In the genomic region with DNA sequence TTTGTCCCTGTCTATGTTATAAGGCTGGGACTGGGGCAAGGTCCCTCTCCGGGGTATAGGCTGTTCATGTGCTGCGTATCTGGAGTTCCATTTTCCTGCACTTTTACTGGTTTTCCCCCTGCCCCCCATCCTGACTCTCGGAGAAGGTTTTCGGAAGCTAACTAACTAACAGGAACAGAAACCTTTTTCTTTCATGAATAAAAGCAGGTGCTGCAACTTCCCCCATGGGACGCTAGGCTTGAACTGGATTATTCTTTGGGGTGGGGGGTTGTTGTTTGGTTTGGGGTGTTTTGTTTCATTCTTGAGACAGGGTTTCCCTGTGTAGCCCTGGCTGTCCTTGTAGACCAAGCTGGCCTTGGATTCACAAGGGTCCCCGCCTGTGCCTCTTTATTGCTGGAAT, we compare ENCODE assay signal across 17 mouse cellular contexts. TPM values are rescaled to one million over a fixed set of nuclear protein-coding genes. Genes with fewer than 3 reads are reported as not detected.
DNase-seq lines count a peak whose midpoint lies in the region; ATAC-seq lines count a peak whose summit lies in the region.
"Had no signal": no experiment of that assay in that cellular context is flagged by ENCODE, and none has a peak within 500 bp of the region (broad histone marks: within the 10 kb centered on the region; RNA-seq: fewer than 3 reads in every experiment).

No protein-coding gene starts in this region.

- H3K4me1 ChIP-seq in heart, embryonic 10.5 days, result peaks cover 50% of the 10 kb centered on the region
- peaks cover 34% of the 10 kb centered on the region for H3K4me1 ChIP-seq in midbrain, embryonic 10.5 days
- H3K4me1 ChIP-seq in midbrain, embryonic 11.5 days (ENCODE audit: control insufficient read depth, insufficient read depth, low read length), result peaks cover 11% of the 10 kb centered on the region
- H3K4me1 ChIP-seq in liver, embryonic 15.5 days (replicated peaks), result peaks cover 57% of the 10 kb centered on the region

- H3K27ac ChIP-seq in heart, embryonic 10.5 days, result peak overlapping the region; percentile 95
- peak overlapping the region; percentile 52; the same call in 1 of the 2 replicates for H3K27ac ChIP-seq in midbrain, embryonic 10.5 days (replicated peaks)
- H3K27ac ChIP-seq in midbrain, embryonic 11.5 days (ENCODE audit: low read depth, low read length), result no peak overlapping the region
- peak overlapping the region; percentile 89 for H3K27ac ChIP-seq in liver, embryonic 15.5 days (replicated peaks)
- H3K27ac ChIP-seq: left cerebral cortex, adult 2 months; midbrain, embryonic 15.5 days; neural tube, embryonic 12.5 days had no signal

- no peak for DNase-seq in heart, embryonic 10.5 days (ENCODE audit: low spot score)
- no peak for DNase-seq in heart, postnatal 36 days
- DNase-seq in midbrain, embryonic 10.5 days (ENCODE audit: low spot score), result no peak
- DNase-seq in midbrain, embryonic 11.5 days (ENCODE audit: low spot score, missing footprints), result no peak
- no peak for DNase-seq in urinary bladder, postnatal 25 days (ENCODE audit: low spot score)
- no peak for DNase-seq in cerebellum, postnatal 25 days
- no peak for DNase-seq in embryo, embryonic 11 days
- DNase-seq: cerebellum, adult 11 months; kidney, postnatal 4 days; retina, postnatal 1 day; spleen, adult 18-20 months had no signal

- intact Hi-C loops in heart, postnatal 36 days (cut with DNase I), result no loop called here

- H3K4me3 ChIP-seq in heart, embryonic 10.5 days, result no peak overlapping the region
- H3K4me3 ChIP-seq in midbrain, embryonic 10.5 days, result no peak overlapping the region
- H3K4me3 ChIP-seq in midbrain, embryonic 11.5 days (ENCODE audit: low read depth, low read length), result no peak overlapping the region
- H3K4me3 ChIP-seq in liver, embryonic 15.5 days (replicated peaks), result peak overlapping the region; percentile 65
- H3K4me3 ChIP-seq: left cerebral cortex, adult 2 months; midbrain, embryonic 15.5 days; neural tube, embryonic 12.5 days had no signal

- 77% methylated on average over 6 of the region's 6 CpGs for WGBS in heart, embryonic 10.5 days
- 81% methylated on average over 6 of the region's 6 CpGs for WGBS in midbrain, embryonic 10.5 days
- WGBS in midbrain, embryonic 11.5 days, result 82% methylated on average over 6 of the region's 6 CpGs
- WGBS in liver, embryonic 15.5 days (ENCODE audit: insufficient replicate concordance), result 77% methylated on average over 6 of the region's 6 CpGs

- no peaks in the 10 kb centered on the region for H3K36me3 ChIP-seq in heart, embryonic 10.5 days
- no peaks in the 10 kb centered on the region for H3K36me3 ChIP-seq in midbrain, embryonic 10.5 days
- H3K36me3 ChIP-seq in midbrain, embryonic 11.5 days (ENCODE audit: control insufficient read depth, insufficient read depth, low read length), result no peaks in the 10 kb centered on the region
- H3K36me3 ChIP-seq in liver, embryonic 15.5 days (replicated peaks), result peaks cover 3% of the 10 kb centered on the region; the same call in 1 of the 2 replicates
- H3K36me3 ChIP-seq: midbrain, embryonic 15.5 days; neural tube, embryonic 12.5 days had no signal

- no peak overlapping the region for H3K9ac ChIP-seq in midbrain, embryonic 11.5 days (ENCODE audit: low read length)
- H3K9ac ChIP-seq in liver, embryonic 15.5 days, result peak overlapping the region; percentile 47; the same call in 1 of the 2 replicates
- H3K9ac ChIP-seq: midbrain, embryonic 15.5 days; neural tube, embryonic 12.5 days had no signal

- ATAC-seq in midbrain, embryonic 11.5 days (ENCODE audit: low FRiP score), result no peak
- ATAC-seq in liver, embryonic 15.5 days (ENCODE audit: insufficient read depth), result no peak
- ATAC-seq: lung, postnatal 0 days; midbrain, embryonic 15.5 days had no signal

- no peaks in the 10 kb centered on the region for H3K27me3 ChIP-seq in heart, embryonic 10.5 days (ENCODE audit: insufficient read depth, poor library complexity, severe bottlenecking)
- H3K27me3 ChIP-seq in midbrain, embryonic 10.5 days (ENCODE audit: low read depth, poor library complexity, severe bottlenecking), result peaks cover 51% of the 10 kb centered on the region
- peaks cover 8% of the 10 kb centered on the region; the same call in 1 of the 2 replicates for H3K27me3 ChIP-seq in midbrain, embryonic 11.5 days (ENCODE audit: control insufficient read depth, insufficient read depth, low read length)
- peaks cover 4% of the 10 kb centered on the region; the same call in 1 of the 2 replicates for H3K27me3 ChIP-seq in liver, embryonic 15.5 days

- no peak overlapping the region for H3K4me2 ChIP-seq in midbrain, embryonic 11.5 days
- H3K4me2 ChIP-seq in liver, embryonic 15.5 days, result peak overlapping the region; percentile 78
- H3K4me2 ChIP-seq: midbrain, embryonic 15.5 days; neural tube, embryonic 12.5 days had no signal

- no peaks in the 10 kb centered on the region for H3K9me3 ChIP-seq in heart, embryonic 10.5 days
- H3K9me3 ChIP-seq in midbrain, embryonic 10.5 days (replicated peaks), result no peaks in the 10 kb centered on the region
- no peaks in the 10 kb centered on the region for H3K9me3 ChIP-seq in midbrain, embryonic 11.5 days (ENCODE audit: control insufficient read depth, low read length)
- no peaks in the 10 kb centered on the region for H3K9me3 ChIP-seq in liver, embryonic 15.5 days (replicated peaks)
- H3K9me3 ChIP-seq: midbrain, embryonic 15.5 days; neural tube, embryonic 12.5 days had no signal

RNA-seq across cellular contexts. Expression of a gene that starts 30.4 kb away (rescaled TPM):
- polyA plus RNA-seq in heart, embryonic 10.5 days (2016; fragmentation: Nextera tagmentation; extraction: Ambion mirVana), result not detected in 2 replicates
- not detected for total RNA-seq in heart, postnatal 36 days (2021)
- polyA plus RNA-seq in midbrain, embryonic 10.5 days (2016; fragmentation: Nextera tagmentation; extraction: Ambion mirVana), result 0.14 TPM in 1 of 2 replicates, not detected in the other
- not detected in 2 replicates for polyA plus RNA-seq in midbrain, embryonic 11.5 days (2014; fragmentation: Nextera tagmentation; extraction: Ambion mirVana)
- not detected in 2 replicates for polyA plus RNA-seq in liver, embryonic 15.5 days (2015; fragmentation: Nextera tagmentation; extraction: Ambion mirVana)
- total RNA-seq: left cerebral cortex, adult 2 months had no signal
- polyA plus RNA-seq: heart, postnatal 0 days; lung, postnatal 0 days; midbrain, embryonic 15.5 days; neural tube, embryonic 12.5 days had no signal
